Mouse (Mus musculus) heart, embryonic 15.5 days (tissue): ENCODE measurements at regions not wholly inside any gene's neighbourhood (a gene's known extent, or its start where the extent isn't known, plus 50 kb on each side); places are given as distances from the start of the nearest gene placed in this dataset.
A peak's percentile ranks its signal among the peaks of the same experiment; 100 is the strongest.

ENCODE experiments used
- ATAC-seq: fragments of 200-750 bp; cut with Nextera tagmentation; replicated peaks from 2 replicates; pipeline ENCODE4 v1.8.0; 2017; ENCODE audit warnings: low read depth, moderate TSS enrichment; ENCODE audit not compliant: insufficient number of reproducible peaks, insufficient read depth, low FRiP score
- H3K27ac ChIP-seq: fragments of 300-500 bp; sonication (generic); 2 replicates; pipeline ENCODE4 v1.5.1; 2015; ENCODE audit warnings: mild to moderate bottlenecking, inconsistent platforms
- H3K27me3 ChIP-seq: fragments of 300-500 bp; sonication (generic); 2 replicates; pipeline ENCODE4 v1.6.1; 2015; ENCODE audit warnings: inconsistent platforms
- H3K36me3 ChIP-seq: fragments of 300-500 bp; sonication (generic); 2 replicates; pipeline ENCODE4 v1.6.1; 2015; ENCODE audit warnings: mild to moderate bottlenecking, inconsistent platforms
- H3K4me1 ChIP-seq: fragments of 300-500 bp; sonication (generic); replicated peaks from 2 replicates; pipeline ENCODE4 v1.6.1; 2015; ENCODE audit warnings: inconsistent platforms
- H3K4me2 ChIP-seq: fragments of 300-500 bp; sonication (generic); 2 replicates; pipeline ENCODE4 v1.6.1; 2015; ENCODE audit warnings: inconsistent platforms, mild to moderate bottlenecking, moderate library complexity
- H3K4me3 ChIP-seq: fragments of 300-500 bp; sonication (generic); 2 replicates; pipeline ENCODE4 v1.5.1; 2015; ENCODE audit warnings: mild to moderate bottlenecking, inconsistent platforms
- H3K9ac ChIP-seq: fragments of 300-500 bp; sonication (generic); 2 replicates; pipeline ENCODE4 v1.6.1; 2015; ENCODE audit warnings: mild to moderate bottlenecking, inconsistent platforms
- H3K9me3 ChIP-seq: fragments of 300-500 bp; sonication (generic); replicated peaks from 2 replicates; pipeline ENCODE4 v1.6.1; 2016; ENCODE audit warnings: inconsistent platforms
- WGBS: fragments of 180-500 bp; shearing (Covaris S2); methylation state at CpG from one replicate; pipeline ENCODE4 v1.1.7; 2015; ENCODE audit warnings: mixed read lengths; 5-methylcytosine and 5-hydroxymethylcytosine counted together

DNA sequence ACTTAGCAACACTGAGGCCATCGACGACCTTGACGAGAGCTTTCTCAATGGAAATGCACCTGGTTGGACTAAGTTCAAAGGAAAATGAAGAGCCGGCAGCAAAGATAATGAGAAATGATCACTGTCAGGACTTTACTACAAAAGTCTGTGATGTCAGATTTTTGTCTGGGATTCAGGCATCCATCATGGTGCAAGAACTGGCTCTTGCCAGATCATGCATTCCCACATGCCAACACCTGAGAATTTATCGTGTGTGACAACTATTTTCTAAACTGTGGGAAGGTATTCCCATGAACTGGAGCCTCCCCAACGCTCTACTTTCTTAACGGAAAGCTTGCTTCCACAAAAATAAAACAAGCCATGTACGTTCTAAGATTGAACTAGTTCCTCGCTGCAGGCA is 58.1 kb downstream of the Irx6 start:
- no peak overlapping the region for H3K4me2 ChIP-seq
- WGBS: 82% methylated on average over 9 of the region's 9 CpGs
- no peak overlapping the region for H3K27ac ChIP-seq
- H3K36me3 ChIP-seq: no peaks in the 10 kb centered on the region
- H3K27me3 ChIP-seq: peaks cover 3% of the 10 kb centered on the region; the same call in 1 of the 2 replicates
- H3K4me3 ChIP-seq: no peak overlapping the region
- ATAC-seq: no peak
- H3K4me1 ChIP-seq: 0 out of 2 replicates have a peak, but pooled peaks cover 2% of the 10 kb centered on the region
- no peak overlapping the region for H3K9ac ChIP-seq
- H3K9me3 ChIP-seq: no peaks in the 10 kb centered on the region

DNA sequence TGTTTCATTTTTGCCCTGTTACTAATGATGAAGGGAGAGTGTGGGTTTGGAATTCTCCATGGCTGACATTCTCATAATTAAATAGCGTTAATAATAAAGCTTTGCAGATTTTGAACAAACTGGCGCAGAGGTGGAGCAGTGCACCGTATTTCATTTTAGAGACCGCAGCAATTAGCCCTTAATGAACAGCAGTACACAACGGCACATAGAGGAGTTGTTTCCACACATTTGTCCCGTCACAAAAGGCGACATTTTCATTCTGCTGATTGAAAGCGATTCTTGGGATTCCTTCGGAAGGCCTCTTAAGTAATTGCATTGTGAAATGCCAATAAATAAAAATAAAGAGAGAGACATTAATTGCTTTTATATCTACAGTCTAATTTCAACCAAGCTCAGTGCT is 61.6 kb downstream of the Irx6 start:
- ATAC-seq: no peak
- Histone ChIP-seq H3K4me2 (no peak overlapping the region), H3K27me3 (no peaks in the 10 kb centered on the region), H3K9me3 (no peaks in the 10 kb centered on the region), H3K4me1 (peaks cover 5% of the 10 kb centered on the region), H3K27ac (no peak overlapping the region), H3K9ac (no peak overlapping the region), H3K36me3 (no peaks in the 10 kb centered on the region), H3K4me3 (no peak overlapping the region)
- WGBS: 86% methylated on average over 9 of the region's 9 CpGs

DNA sequence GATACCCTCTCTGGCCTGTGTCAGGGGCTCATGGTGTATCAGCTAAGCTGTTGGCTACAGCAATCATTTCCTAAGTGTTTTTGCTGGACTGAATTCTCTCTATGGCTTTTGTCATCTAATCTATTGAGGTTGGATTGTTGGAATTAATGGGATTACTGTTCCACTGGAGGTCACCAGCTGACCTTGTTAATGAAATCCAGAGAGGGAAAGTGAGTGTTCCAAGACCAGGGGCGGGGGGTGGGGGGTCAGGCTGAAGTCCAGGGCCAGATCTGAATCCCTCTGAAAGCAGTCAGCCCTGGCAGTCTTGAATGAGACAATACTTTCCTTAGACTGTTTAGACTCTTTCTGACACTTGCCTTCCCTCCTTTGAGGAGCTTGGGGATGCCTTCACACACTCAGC is 64.0 kb downstream of the Irx6 start:
- WGBS: 64% methylated on average over 1 of the region's 1 CpGs
- H3K4me1 ChIP-seq: peaks cover 5% of the 10 kb centered on the region
- no peaks in the 10 kb centered on the region for H3K9me3 ChIP-seq
- no peak overlapping the region for H3K4me2 ChIP-seq
- no peaks in the 10 kb centered on the region; the same call in 1 of the 2 replicates for H3K27me3 ChIP-seq
- ATAC-seq: no peak
- no peaks in the 10 kb centered on the region for H3K36me3 ChIP-seq
- no peak overlapping the region for H3K27ac ChIP-seq
- no peak overlapping the region for H3K9ac ChIP-seq
- H3K4me3 ChIP-seq: no peak overlapping the region

DNA sequence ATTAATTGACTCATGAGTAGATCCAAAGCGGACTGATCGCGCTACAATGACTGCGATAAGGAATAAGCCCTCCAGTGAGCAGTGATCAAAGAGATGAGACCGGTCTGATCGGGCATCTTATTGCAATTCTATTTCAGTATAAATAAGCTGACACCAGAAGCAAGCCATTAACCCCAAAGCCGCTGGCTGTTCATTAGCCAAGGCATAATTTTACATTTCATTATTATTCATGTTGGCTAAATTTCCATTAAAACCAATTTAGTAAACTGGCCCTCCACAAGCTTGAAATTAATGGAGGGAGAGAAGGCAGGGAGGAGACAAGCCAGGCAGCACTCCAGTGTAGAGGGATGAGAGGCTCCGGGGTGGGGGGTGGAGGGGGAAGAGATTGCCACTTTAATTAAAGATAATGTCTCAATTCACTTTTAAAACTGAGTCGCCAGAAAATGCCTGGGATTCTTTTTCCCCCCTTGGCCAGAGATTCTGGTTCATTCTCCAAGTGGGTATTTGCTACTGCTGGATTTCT is 66.3 kb downstream of the Irx6 start:
- WGBS: 57% methylated on average over 9 of the region's 9 CpGs
- no peak overlapping the region for H3K27ac ChIP-seq

DNA sequence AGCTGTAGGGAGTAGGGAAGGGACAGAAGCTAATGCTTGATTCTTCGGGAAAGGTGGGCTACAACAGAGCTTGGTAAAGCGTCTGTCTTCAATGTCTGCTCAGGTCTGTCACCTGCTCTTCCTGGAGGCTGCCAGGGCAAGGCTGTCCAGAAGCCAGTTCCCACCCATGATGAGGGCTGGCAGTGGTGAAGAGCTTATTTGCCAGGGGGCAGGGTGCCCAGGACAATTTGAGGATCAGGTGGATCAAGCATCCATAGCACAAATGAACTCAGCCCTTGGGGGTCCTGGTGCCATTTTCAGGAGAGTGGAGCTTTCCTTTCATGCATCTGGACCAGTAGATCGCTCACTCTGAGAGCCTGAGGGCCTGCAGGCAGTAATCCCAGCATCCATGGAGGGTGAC is 67.7 kb downstream of the Irx6 start:
- Histone ChIP-seq H3K36me3 (no peaks in the 10 kb centered on the region), H3K9me3 (no peaks in the 10 kb centered on the region), H3K27me3 (no peaks in the 10 kb centered on the region; the same call in 1 of the 2 replicates), H3K4me3 (no peak overlapping the region), H3K4me1 (peaks cover 2% of the 10 kb centered on the region), H3K4me2 (no peak overlapping the region), H3K9ac (no peak overlapping the region), H3K27ac (no peak overlapping the region)
- ATAC-seq: no peak
- WGBS: 84% methylated on average over 3 of the region's 3 CpGs

More for the DNA sequence above, 66.3 kb downstream of the Irx6 start:
- Histone ChIP-seq H3K4me1 (peaks cover 5% of the 10 kb centered on the region), H3K27me3 (no peaks in the 10 kb centered on the region; the same call in 1 of the 2 replicates), H3K9me3 (no peaks in the 10 kb centered on the region), H3K4me3 (no peak overlapping the region), H3K36me3 (no peaks in the 10 kb centered on the region), H3K9ac (no peak overlapping the region), H3K4me2 (no peak overlapping the region)
- ATAC-seq: no peak

DNA sequence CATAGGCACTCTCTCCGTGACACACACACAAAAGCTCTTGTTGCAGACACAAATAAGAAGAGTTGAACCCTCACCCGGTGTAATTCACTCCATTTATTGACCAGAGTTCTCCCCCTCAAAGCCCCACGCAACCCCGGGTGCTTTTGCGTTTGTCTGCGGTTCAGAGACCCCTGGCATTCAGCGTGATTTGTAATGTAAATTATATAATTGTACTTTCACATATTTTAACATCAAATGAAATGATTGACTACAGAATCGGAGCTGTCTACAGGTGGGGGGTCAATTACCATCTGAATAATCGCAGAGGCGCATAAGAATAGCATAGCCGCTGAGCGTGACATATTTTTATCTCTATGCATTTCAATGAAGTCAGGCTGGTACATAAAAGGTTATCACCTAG is 69.0 kb downstream of the Irx6 start:
- Histone ChIP-seq H3K4me3 (no peak overlapping the region), H3K27me3 (no peaks in the 10 kb centered on the region; the same call in 1 of the 2 replicates), H3K36me3 (no peaks in the 10 kb centered on the region), H3K9ac (no peak overlapping the region), H3K9me3 (no peaks in the 10 kb centered on the region), H3K4me1 (peaks cover 2% of the 10 kb centered on the region), H3K4me2 (no peak overlapping the region), H3K27ac (no peak overlapping the region)
- 67% methylated on average over 12 of the region's 12 CpGs for WGBS
- ATAC-seq: no peak

DNA sequence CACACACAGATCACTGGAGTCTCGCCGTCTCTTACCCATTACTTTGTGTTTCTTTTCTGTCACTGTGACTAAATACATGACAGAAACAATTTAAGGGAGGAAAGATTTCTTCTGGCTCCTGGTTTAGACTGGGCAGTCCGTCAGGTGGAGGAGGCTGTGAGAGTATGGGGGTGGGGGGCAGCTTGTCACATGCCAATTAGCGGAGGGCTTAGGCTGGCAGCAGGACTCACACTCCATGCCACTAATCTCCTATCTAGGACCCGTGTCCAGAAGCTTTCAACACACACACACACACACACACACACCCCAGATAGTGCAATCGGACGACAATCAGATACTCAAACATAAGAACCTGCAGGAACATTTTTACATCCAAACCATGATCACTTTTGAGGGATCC is 73.0 kb downstream of the Irx6 start:
- Histone ChIP-seq H3K4me1 (no peaks in the 10 kb centered on the region), H3K36me3 (no peaks in the 10 kb centered on the region), H3K9ac (no peak overlapping the region), H3K27ac (no peak overlapping the region), H3K27me3 (no peaks in the 10 kb centered on the region), H3K4me3 (no peak overlapping the region), H3K9me3 (no peaks in the 10 kb centered on the region), H3K4me2 (no peak overlapping the region)
- ATAC-seq: no peak
- WGBS: 59% methylated on average over 7 of the region's 7 CpGs

DNA sequence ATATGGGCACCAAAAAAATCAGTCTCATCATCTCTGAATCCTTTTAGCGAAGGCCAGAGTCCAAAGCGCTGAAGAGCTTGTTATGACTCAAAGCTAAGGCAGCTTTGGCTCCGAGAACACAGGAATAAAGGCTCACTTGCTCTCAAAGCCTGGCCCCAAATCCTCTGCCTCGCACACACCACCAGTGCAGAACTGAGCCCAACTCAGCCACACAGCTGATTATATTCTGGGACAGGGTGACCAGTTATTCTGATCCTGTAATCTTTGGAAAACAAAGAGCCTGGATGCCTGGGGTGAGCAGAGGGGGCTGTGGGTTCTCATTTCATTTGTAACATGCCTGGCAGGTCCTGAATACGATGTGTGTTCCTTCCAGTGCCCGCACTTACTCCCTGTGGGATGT is 73.9 kb downstream of the Irx6 start:
- no peaks in the 10 kb centered on the region for H3K4me1 ChIP-seq
- no peak overlapping the region for H3K4me3 ChIP-seq
- 67% methylated on average over 6 of the region's 6 CpGs for WGBS
- H3K4me2 ChIP-seq: no peak overlapping the region
- no peak for ATAC-seq
- H3K36me3 ChIP-seq: no peaks in the 10 kb centered on the region
- H3K27ac ChIP-seq: no peak overlapping the region
- no peak overlapping the region for H3K9ac ChIP-seq
- no peaks in the 10 kb centered on the region for H3K9me3 ChIP-seq
- no peaks in the 10 kb centered on the region for H3K27me3 ChIP-seq

DNA sequence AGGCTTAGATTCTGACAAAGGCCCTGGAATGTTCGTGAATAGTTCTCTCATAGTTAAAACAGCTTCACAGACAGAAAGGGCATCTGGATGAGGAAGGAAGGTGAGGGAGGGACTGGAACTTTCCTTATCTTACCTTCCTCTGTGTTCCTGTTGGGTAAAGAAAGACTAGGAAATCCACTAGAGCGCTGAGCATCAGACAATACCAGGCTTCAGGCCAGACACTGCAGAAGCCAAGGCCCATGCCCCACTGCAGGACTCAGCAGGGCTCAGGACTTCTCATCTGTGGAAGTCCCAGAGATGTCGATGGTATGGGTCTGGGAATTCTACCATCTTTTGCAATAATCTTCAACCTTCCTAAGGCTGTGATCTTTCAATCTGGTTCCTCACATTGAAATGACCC is 67.2 kb upstream of the Mmp2 start:
- no peaks in the 10 kb centered on the region for H3K9me3 ChIP-seq
- H3K4me2 ChIP-seq: no peak overlapping the region
- H3K27ac ChIP-seq: no peak overlapping the region
- H3K36me3 ChIP-seq: no peaks in the 10 kb centered on the region
- no peak overlapping the region for H3K9ac ChIP-seq
- WGBS: 60% methylated on average over 3 of the region's 3 CpGs
- H3K27me3 ChIP-seq: no peaks in the 10 kb centered on the region
- 0 out of 2 replicates have a peak, but pooled peaks have one; percentile 39 for ATAC-seq
- 0 out of 2 replicates have a peak, but pooled peaks cover 3% of the 10 kb centered on the region for H3K4me1 ChIP-seq
- no peak overlapping the region for H3K4me3 ChIP-seq

DNA sequence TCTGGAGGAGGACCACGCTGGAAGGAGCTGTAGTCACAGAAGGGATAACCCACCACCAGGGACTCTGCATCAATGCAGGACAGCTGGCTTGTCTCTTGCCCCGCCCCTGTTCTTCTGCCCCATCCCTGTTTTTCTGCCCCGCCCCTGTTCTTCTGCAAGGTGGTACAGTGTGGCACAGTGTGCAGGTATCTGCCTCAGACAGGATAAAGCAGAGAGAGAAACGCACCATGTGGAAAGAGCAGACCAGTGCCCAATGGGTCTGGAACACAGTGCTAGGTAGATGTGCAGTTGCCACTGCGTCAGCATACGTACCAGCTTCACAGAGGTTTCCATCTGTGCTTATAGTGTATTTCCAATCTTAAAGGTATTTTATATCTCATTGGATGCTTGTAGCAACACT is 66.2 kb upstream of the Mmp2 start:
- no peak overlapping the region for H3K4me3 ChIP-seq
- WGBS: 93% methylated on average over 6 of the region's 6 CpGs
- H3K36me3 ChIP-seq: no peaks in the 10 kb centered on the region
- ATAC-seq: no peak
- no peaks in the 10 kb centered on the region for H3K9me3 ChIP-seq
- 0 out of 2 replicates have a peak, but pooled peaks cover 3% of the 10 kb centered on the region for H3K4me1 ChIP-seq
- H3K9ac ChIP-seq: no peak overlapping the region
- H3K4me2 ChIP-seq: no peak overlapping the region
- no peak overlapping the region for H3K27ac ChIP-seq
- no peaks in the 10 kb centered on the region for H3K27me3 ChIP-seq

DNA sequence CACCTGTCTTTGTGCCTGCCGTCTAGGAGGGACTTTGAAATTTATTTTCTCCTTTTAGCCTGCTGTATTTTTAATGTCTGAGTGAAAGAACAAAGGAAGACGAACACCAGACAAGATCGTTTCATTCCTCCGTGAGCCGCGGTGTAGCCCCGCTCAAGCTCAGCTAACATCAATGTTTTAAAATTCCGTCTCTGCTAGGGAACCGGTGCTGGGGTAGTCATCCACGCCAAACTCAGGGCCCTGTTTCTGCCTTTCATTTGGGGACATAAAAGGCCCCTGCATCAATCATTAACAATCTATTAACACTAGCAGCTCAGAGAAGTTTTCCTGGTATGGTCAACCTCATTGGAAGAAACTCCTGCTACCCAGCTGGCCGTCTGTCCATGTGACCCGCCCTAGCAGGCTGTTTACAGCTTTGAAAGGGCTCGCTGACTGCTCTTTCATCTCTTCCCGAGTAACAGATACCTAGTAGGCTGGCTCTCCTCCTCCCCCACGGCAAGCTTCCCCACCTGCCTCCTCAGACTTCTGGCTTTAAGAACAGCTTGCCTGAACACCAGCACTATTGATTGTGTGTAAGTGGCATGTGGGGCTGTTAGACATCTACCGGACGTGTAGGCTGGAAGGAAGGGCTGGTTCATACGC is 65.0 kb upstream of the Mmp2 start:
- H3K9ac ChIP-seq: no peak overlapping the region
- no peak overlapping the region for H3K27ac ChIP-seq
- H3K4me1 ChIP-seq: 0 out of 2 replicates have a peak, but pooled peaks cover 3% of the 10 kb centered on the region
- no peak for ATAC-seq
- H3K4me3 ChIP-seq: peak overlapping the region; percentile 28
- H3K4me2 ChIP-seq: peak overlapping the region; percentile 54
- 15% methylated on average over 18 of the region's 18 CpGs for WGBS
- H3K9me3 ChIP-seq: no peaks in the 10 kb centered on the region
- H3K27me3 ChIP-seq: no peaks in the 10 kb centered on the region
- H3K36me3 ChIP-seq: no peaks in the 10 kb centered on the region
